Mouse (Mus musculus) ES-E14 (cell line): ENCODE measurements at regions not wholly inside any gene's neighbourhood (a gene's known extent, or its start where the extent isn't known, plus 50 kb on each side); places are given as distances from the start of the nearest gene placed in this dataset.

ENCODE experiments used
- CHD2 ChIP-seq: IDR thresholded peaks from 2 replicates; pipeline ENCODE4 v1.6.1; 2014; ENCODE audit warnings: mild to moderate bottlenecking, low read depth, low read length, inconsistent platforms
- ZC3H11A ChIP-seq: IDR thresholded peaks from 2 replicates; pipeline ENCODE4 v1.6.1; 2012; ENCODE audit warnings: low read depth, mild to moderate bottlenecking, inconsistent platforms, low read length, borderline replicate concordance

DNA sequence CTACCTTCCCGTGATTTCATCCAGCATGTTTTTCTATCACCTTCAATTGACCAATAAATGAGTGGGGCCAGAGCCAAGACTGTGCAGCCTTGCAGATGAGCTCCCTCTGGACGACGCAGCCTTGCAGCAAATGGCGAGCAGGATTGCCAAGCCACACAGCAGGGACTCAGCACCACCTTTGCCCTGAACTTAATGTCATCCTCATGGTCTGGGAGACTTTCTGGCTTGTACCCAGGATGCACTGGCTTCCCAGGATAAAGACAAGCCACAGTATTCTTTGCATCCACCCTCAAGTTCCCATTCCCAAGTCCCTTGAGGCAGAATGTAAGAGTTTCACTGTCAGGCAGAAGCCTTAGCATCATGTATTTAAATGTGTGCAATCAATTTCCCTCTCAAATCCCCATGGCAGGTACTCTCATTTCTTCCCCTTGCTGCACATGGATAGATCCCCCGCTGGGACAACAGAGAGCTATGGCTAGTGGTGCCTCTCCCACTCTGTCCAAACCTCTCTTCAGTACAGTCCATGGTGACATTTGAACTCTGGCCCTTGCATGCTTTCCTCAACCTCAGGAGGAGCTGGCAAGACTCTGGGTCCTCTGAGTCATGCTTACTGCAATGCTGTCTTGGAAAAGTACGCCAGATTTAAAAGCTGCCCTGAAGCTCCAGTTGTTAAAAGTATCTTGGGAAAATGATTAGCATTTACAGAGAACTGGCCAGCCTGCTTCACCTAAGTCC, 252.2 kb upstream of the Hnrnpa3 start:
- no peak for TF ChIP-seq CHD2
- no peak for TF ChIP-seq ZC3H11A
